Mouse (Mus musculus): ENCODE results near the gene Cyp2a5.
"Not testable (repeated sequence)": the region's sequence is repeated elsewhere in the genome, so short reads cannot be mapped to it uniquely, and the experiment has no call there.

DNA sequence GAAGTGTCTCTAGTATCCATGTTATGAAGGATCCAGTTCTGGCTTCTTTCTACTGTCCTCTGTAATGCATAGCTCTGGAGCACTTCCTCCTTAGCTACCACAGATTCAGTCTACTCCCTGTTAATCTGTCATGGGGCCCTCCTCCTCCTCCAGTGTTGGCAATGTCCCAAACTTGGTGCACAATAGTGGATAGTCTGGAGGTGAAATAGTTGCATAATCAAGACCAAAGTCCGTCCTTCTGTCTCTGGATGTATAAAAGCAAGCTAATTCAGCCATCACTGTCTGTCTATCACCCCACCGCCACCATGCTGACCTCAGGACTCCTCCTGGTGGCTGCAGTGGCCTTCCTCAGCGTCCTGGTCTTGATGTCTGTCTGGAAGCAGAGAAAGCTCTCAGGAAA, at the start of gene Cyp2a5:
- not testable (repeated sequence) for TF ChIP-seq POLR2A, CTCF (IDR thresholded peaks at IDR 0.05; ENCODE audit: extremely low read depth, insufficient read depth, low read length)
